Mouse (Mus musculus) colon, adult 2 months (tissue): ENCODE data around the gene Ubap1l. TPM values are rescaled to one million over a fixed set of nuclear protein-coding genes. Genes with fewer than 3 reads are reported as not detected.

Experiments
- polyA plus RNA-seq: library from polyadenylated mRNA; depleted of rRNA; stranded (reverse); fragments of >200 nt; gene quantifications from 2 replicates; pipeline ENCODE4 v1.2.3, GENCODE M21; 2012; rRNA removed

Ubap1l gene
- polyA plus RNA-seq, result 0.31 and 0.57 TPM in 2 replicates

GRCm38 (mm10) chr9:65360641-65361448 is at the start of gene Ubap1l:
TSS of gene Ubap1l (plus strand) at chr9:65361041.

GRCm38 (mm10) chr9:65345854-65346475 is 14.9 kb upstream of the Ubap1l start, which contains the start of gene Pdcd7:
TSS of gene Pdcd7 (plus strand) at chr9:65346104.

GRCm38 (mm10) chr9:65391613-65391964 is 30.7 kb downstream of the Ubap1l start, which contains the start of gene Kbtbd13:
TSS of gene Kbtbd13 (minus strand) at chr9:65391652.

GRCm38 (mm10) chr9:65398279-65398678 is 37.4 kb downstream of the Ubap1l start, which contains the start of gene Rasl12:
TSS of gene Rasl12 (plus strand) at chr9:65398506.

GRCm38 (mm10) chr9:65422760-65423501 is 62.1 kb downstream of the Ubap1l start, which contains the start of gene Slc51b:
TSS of gene Slc51b (minus strand) at chr9:65422955.

Other genes starting within 250 kb of the Ubap1l start
- gene Igdcc3, start 219.9 kb upstream of the Ubap1l start, polyA plus RNA-seq, result 0.14 and 0.19 TPM in 2 replicates
- 13.5 and 16.8 TPM in 2 replicates for gene Parp16, start 165.7 kb upstream of the Ubap1l start, polyA plus RNA-seq
- gene Cilp, start 95.9 kb upstream of the Ubap1l start, polyA plus RNA-seq, result 8.3 and 10.1 TPM in 2 replicates
- gene Clpx, start 66.8 kb upstream of the Ubap1l start, polyA plus RNA-seq, result 7.6 and 10.6 TPM in 2 replicates
- gene Pdcd7, start 14.9 kb upstream of the Ubap1l start, polyA plus RNA-seq, result 11.4 and 14.9 TPM in 2 replicates
- gene Kbtbd13, start 30.6 kb downstream of the Ubap1l start, polyA plus RNA-seq, result 1.3 and 2.0 TPM in 2 replicates
- 6.4 and 8.7 TPM in 2 replicates for gene Rasl12, start 37.5 kb downstream of the Ubap1l start, polyA plus RNA-seq
- gene Slc51b, start 61.9 kb downstream of the Ubap1l start, polyA plus RNA-seq, result 2.3 and 2.7 TPM in 2 replicates
- 8.4 and 10.7 TPM in 2 replicates for gene Mtfmt, start 74.7 kb downstream of the Ubap1l start, polyA plus RNA-seq
- gene Spg21, start 99.9 kb downstream of the Ubap1l start, polyA plus RNA-seq, result 11.5 and 12.6 TPM in 2 replicates
- gene Ankdd1a, start 159.2 kb downstream of the Ubap1l start, polyA plus RNA-seq, result not detected in 2 replicates
- 13.8 and 17.2 TPM in 2 replicates for gene Plekho2, start 219.0 kb downstream of the Ubap1l start, polyA plus RNA-seq
- 3.1 and 4.6 TPM in 2 replicates for gene Pif1, start 226.1 kb downstream of the Ubap1l start, polyA plus RNA-seq